Mouse (Mus musculus): ENCODE results near the gene Fgf22. TPM values are rescaled to one million over a fixed set of nuclear protein-coding genes. Genes with fewer than 3 reads are reported as not detected.

The Fgf22 gene
- polyA plus RNA-seq, 1 experiment: not detected

- WGBS: 96% methylated on average over 9 of the region's 9 CpGs
- DNase-seq: no peak
- Histone ChIP-seq H3K27me3 (ENCODE audit: control insufficient read depth, insufficient read depth, low read length) (no peaks in the 10 kb centered on the region), H3K4me3 (ENCODE audit: control insufficient read depth, insufficient read depth, low read length) (no peak overlapping the region), H3K36me3 (ENCODE audit: control insufficient read depth, insufficient read depth, low read length) (0 out of 2 replicates have a peak, but pooled peaks cover 3% of the 10 kb centered on the region), H3K27ac (ENCODE audit: control insufficient read depth, insufficient read depth, low read length) (no peak overlapping the region), H3K4me1 (replicated peaks; ENCODE audit: control insufficient read depth, insufficient read depth, low read length) (0 out of 2 replicates have a peak, but pooled peaks cover 3% of the 10 kb centered on the region)
- TF ChIP-seq CTCF (IDR thresholded peaks at IDR 0.05; ENCODE audit: borderline replicate concordance, control insufficient read depth, extremely low read depth, insufficient read depth, low read length, poor library complexity) (no peak), POLR2A (IDR thresholded peaks at IDR 0.05; ENCODE audit: control insufficient read depth, extremely low read depth, insufficient read depth, low read length, poor library complexity) (no peak)
Measured at GRCm38 (mm10) chr10:79806331-79806730, 51.5 kb downstream of the Fgf22 start.

GRCm38 (mm10) chr10:79806972-79807371, 52.1 kb downstream of the Fgf22 start:
- H3K4me1 ChIP-seq (replicated peaks; ENCODE audit: control insufficient read depth, insufficient read depth, low read length): 0 out of 2 replicates have a peak, but pooled peaks cover 3% of the 10 kb centered on the region
- 92% methylated on average over 10 of the region's 10 CpGs for WGBS
- no peaks in the 10 kb centered on the region for H3K27me3 ChIP-seq (ENCODE audit: control insufficient read depth, insufficient read depth, low read length)
- H3K36me3 ChIP-seq (ENCODE audit: control insufficient read depth, insufficient read depth, low read length): 0 out of 2 replicates have a peak, but pooled peaks cover 3% of the 10 kb centered on the region
- H3K4me3 ChIP-seq (ENCODE audit: control insufficient read depth, insufficient read depth, low read length): no peak overlapping the region
- no peak overlapping the region for H3K27ac ChIP-seq (ENCODE audit: control insufficient read depth, insufficient read depth, low read length)
- DNase-seq: no peak
- TF ChIP-seq CTCF (IDR thresholded peaks at IDR 0.05; ENCODE audit: borderline replicate concordance, control insufficient read depth, extremely low read depth, insufficient read depth, low read length, poor library complexity) (no peak), POLR2A (IDR thresholded peaks at IDR 0.05; ENCODE audit: control insufficient read depth, extremely low read depth, insufficient read depth, low read length, poor library complexity) (no peak)

GRCm38 (mm10) chr10:79807826-79808225, 53.0 kb downstream of the Fgf22 start:
- no peak for DNase-seq
- Histone ChIP-seq H3K27me3 (ENCODE audit: control insufficient read depth, insufficient read depth, low read length) (no peaks in the 10 kb centered on the region), H3K4me3 (ENCODE audit: control insufficient read depth, insufficient read depth, low read length) (no peak overlapping the region), H3K36me3 (ENCODE audit: control insufficient read depth, insufficient read depth, low read length) (0 out of 2 replicates have a peak, but pooled peaks cover 3% of the 10 kb centered on the region), H3K27ac (ENCODE audit: control insufficient read depth, insufficient read depth, low read length) (no peak overlapping the region), H3K4me1 (replicated peaks; ENCODE audit: control insufficient read depth, insufficient read depth, low read length) (no peaks in the 10 kb centered on the region)
- 87% methylated on average over 11 of the region's 11 CpGs for WGBS
- TF ChIP-seq POLR2A (IDR thresholded peaks at IDR 0.05; ENCODE audit: control insufficient read depth, extremely low read depth, insufficient read depth, low read length, poor library complexity) (no peak), CTCF (IDR thresholded peaks at IDR 0.05; ENCODE audit: borderline replicate concordance, control insufficient read depth, extremely low read depth, insufficient read depth, low read length, poor library complexity) (no peak)

Other genes starting within 250 kb of the Fgf22 start
- 7.5 and 8.7 TPM in 2 replicates for gene Plpp2, start 221.3 kb upstream of the Fgf22 start, polyA plus RNA-seq (2012; rRNA removed)
- 214 and 215 TPM in 2 replicates for gene Mier2, start 199.9 kb upstream of the Fgf22 start, polyA plus RNA-seq (2012; rRNA removed)
- not detected in 2 replicates for gene Theg, start 167.7 kb upstream of the Fgf22 start, polyA plus RNA-seq (2012; rRNA removed)
- gene C2cd4c, start 141.1 kb upstream of the Fgf22 start, polyA plus RNA-seq (2012; rRNA removed): 0.05 TPM in 1 of 2 replicates, not detected in the other
- 1.2 TPM in 2 replicates for gene Shc2, start 117.2 kb upstream of the Fgf22 start, polyA plus RNA-seq (2012; rRNA removed)
- gene Odf3l2, start 109.3 kb upstream of the Fgf22 start, polyA plus RNA-seq (2012; rRNA removed): 0.18 and 0.23 TPM in 2 replicates
- gene Madcam1, start 90.5 kb upstream of the Fgf22 start, polyA plus RNA-seq (2012; rRNA removed): 2.9 and 4.0 TPM in 2 replicates
- 92.1 and 92.3 TPM in 2 replicates for gene Tpgs1, start 85.7 kb upstream of the Fgf22 start, polyA plus RNA-seq (2012; rRNA removed)
- 309 and 321 TPM in 2 replicates for gene Cdc34, start 72.9 kb upstream of the Fgf22 start, polyA plus RNA-seq (2012; rRNA removed)
- 0.57 and 1.2 TPM in 2 replicates for gene Gzmm, start 66.1 kb upstream of the Fgf22 start, polyA plus RNA-seq (2012; rRNA removed)
- gene Bsg, start 50.6 kb upstream of the Fgf22 start, polyA plus RNA-seq (2012; rRNA removed): 345 and 396 TPM in 2 replicates
- 3.1 and 4.7 TPM in 2 replicates for gene Hcn2, start 38.4 kb upstream of the Fgf22 start, polyA plus RNA-seq (2012; rRNA removed)
- gene Polrmt, start 8.5 kb upstream of the Fgf22 start, polyA plus RNA-seq (2012; rRNA removed): 104 and 109 TPM in 2 replicates
- 375 and 472 TPM in 2 replicates for gene Rnf126, start 11.9 kb downstream of the Fgf22 start, polyA plus RNA-seq (2012; rRNA removed)
- 15.9 and 17.1 TPM in 2 replicates for gene Fstl3, start 22.2 kb downstream of the Fgf22 start, polyA plus RNA-seq (2012; rRNA removed)
- gene Prss57, start 35.9 kb downstream of the Fgf22 start, polyA plus RNA-seq (2012; rRNA removed): 23.4 and 30.1 TPM in 2 replicates
- gene Palm, start 38.5 kb downstream of the Fgf22 start, polyA plus RNA-seq (2012; rRNA removed): 63.7 and 87.8 TPM in 2 replicates
- 6.6 and 6.8 TPM in 2 replicates for gene Misp, start 65.9 kb downstream of the Fgf22 start, polyA plus RNA-seq (2012; rRNA removed)
- 583 and 703 TPM in 2 replicates for gene Ptbp1, start 99.4 kb downstream of the Fgf22 start, polyA plus RNA-seq (2012; rRNA removed)
- gene Prtn3, start 119.4 kb downstream of the Fgf22 start, polyA plus RNA-seq (2012; rRNA removed): 5.3 and 9.2 TPM in 2 replicates
- 1.1 and 1.9 TPM in 2 replicates for gene Plppr3, start 119.6 kb downstream of the Fgf22 start, polyA plus RNA-seq (2012; rRNA removed)
- gene Elane, start 131.2 kb downstream of the Fgf22 start, polyA plus RNA-seq (2012; rRNA removed): 3.7 and 8.9 TPM in 2 replicates
- 1,248 and 1,398 TPM in 2 replicates for gene Cfd, start 135.8 kb downstream of the Fgf22 start, polyA plus RNA-seq (2012; rRNA removed)
- 103 and 121 TPM in 2 replicates for gene Med16, start 153.8 kb downstream of the Fgf22 start, polyA plus RNA-seq (2012; rRNA removed)
- gene Gm26602, start 155.8 kb downstream of the Fgf22 start, polyA plus RNA-seq (2012; rRNA removed): not detected in 2 replicates
- 5.8 and 7.5 TPM in 2 replicates for gene Kiss1r, start 161.9 kb downstream of the Fgf22 start, polyA plus RNA-seq (2012; rRNA removed)
- gene R3hdm4, start 166.1 kb downstream of the Fgf22 start, polyA plus RNA-seq (2012; rRNA removed): 279 and 303 TPM in 2 replicates
- gene Arid3a, start 172.0 kb downstream of the Fgf22 start, polyA plus RNA-seq (2012; rRNA removed): 12.5 and 13.5 TPM in 2 replicates
- 68.1 and 74.5 TPM in 2 replicates for gene Wdr18, start 205.1 kb downstream of the Fgf22 start, polyA plus RNA-seq (2012; rRNA removed)
- gene Grin3b, start 215.6 kb downstream of the Fgf22 start, polyA plus RNA-seq (2012; rRNA removed): 0.07 and 0.14 TPM in 2 replicates
- gene Tmem259, start 229.3 kb downstream of the Fgf22 start, polyA plus RNA-seq (2012; rRNA removed): 540 and 566 TPM in 2 replicates
- 239 and 245 TPM in 2 replicates for gene Cnn2, start 233.5 kb downstream of the Fgf22 start, polyA plus RNA-seq (2012; rRNA removed)
- 79.5 and 83.5 TPM in 2 replicates for gene Abca7, start 241.4 kb downstream of the Fgf22 start, polyA plus RNA-seq (2012; rRNA removed)

Measured in thymus, adult 2 months (tissue).